Mouse (Mus musculus): Measurements from ENCODE around the gene Zfp444. TPM values are rescaled to one million over a fixed set of nuclear protein-coding genes. Genes with fewer than 3 reads are reported as not detected.

Gene Zfp444
- total and polyA plus RNA-seq, 3 experiments, result 16.2 to 24.2 TPM; not detected in 1

DNA sequence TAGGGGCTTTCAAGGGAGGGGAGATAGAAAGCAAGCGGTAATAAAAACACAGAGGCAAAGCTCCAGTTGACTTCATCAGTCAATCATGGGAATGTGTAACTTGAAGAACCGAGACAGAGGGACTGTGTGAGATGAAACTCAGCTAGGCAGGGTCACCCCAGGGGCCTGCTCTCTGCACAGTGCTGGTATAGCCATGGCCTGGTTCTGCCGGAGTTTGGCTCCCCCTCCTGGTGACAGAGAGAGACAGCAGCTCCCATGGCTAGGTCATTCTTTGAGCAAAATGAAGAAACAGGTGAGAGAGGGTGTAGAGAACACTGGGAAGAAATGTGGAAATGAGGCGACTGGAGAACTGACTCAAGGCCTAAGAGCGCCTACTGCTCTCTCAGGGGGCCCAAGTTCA lies 22.1 kb downstream of the Zfp444 start:
- DNase-seq (ENCODE audit: low read depth, low spot score), result peak; percentile 71
- H3K4me1 ChIP-seq (ENCODE audit: control insufficient read depth in 1 of 2, insufficient read depth in 2 of 2, low read length in 2 of 2), result no peaks in the 10 kb centered on the region
- TF ChIP-seq MYB (IDR thresholded peaks at IDR 0.05; ENCODE audit: low read depth, low read length) (no peak), USF2 (IDR thresholded peaks at IDR 0.05; ENCODE audit: borderline replicate concordance in 1 of 2, insufficient read depth in 1 of 2, low read depth in 1 of 2, low read length in 2 of 2) (no peak), RCOR1 (IDR thresholded peaks at IDR 0.05; ENCODE audit: low read depth, low read length) (no peak), POLR2AphosphoS2 (IDR thresholded peaks at IDR 0.05; ENCODE audit: low read length) (no peak), MYC (IDR thresholded peaks at IDR 0.05; ENCODE audit: low read depth, low read length) (no peak), RAD21 (IDR thresholded peaks at IDR 0.05; ENCODE audit: low read depth, low read length) (peak; percentile 93), MXI1 (IDR thresholded peaks at IDR 0.05; ENCODE audit: low read depth, low read length) (no peak), ZNF384 (IDR thresholded peaks at IDR 0.05; ENCODE audit: low read depth, low read length) (no peak), CHD2 (IDR thresholded peaks at IDR 0.05; ENCODE audit: low read length) (no peak), MAFK (IDR thresholded peaks at IDR 0.05; ENCODE audit: borderline replicate concordance, low read depth, low read length) (no peak), CTCF (IDR thresholded peaks at IDR 0.05 in 2 of 3, conservative IDR thresholded peaks at IDR 0.05 in 1 of 3; ENCODE audit: control insufficient read depth in 1 of 3, insufficient read depth in 1 of 3, low read depth in 2 of 3, low read length in 3 of 3, poor library complexity in 1 of 3, severe bottlenecking in 1 of 3) (peak; percentile 87 to 96 (median 93)), SMC3 (IDR thresholded peaks at IDR 0.05; ENCODE audit: low read depth, low read length) (peak; percentile 85), ZC3H11A (IDR thresholded peaks at IDR 0.05; ENCODE audit: low read depth, low read length) (peak; percentile 78), JUND (IDR thresholded peaks at IDR 0.05; ENCODE audit: low read depth, low read length) (no peak), BHLHE40 (IDR thresholded peaks at IDR 0.05; ENCODE audit: borderline replicate concordance, low read depth, low read length) (no peak), MAX (IDR thresholded peaks at IDR 0.05; ENCODE audit: low read length) (no peak), ZMIZ1 (IDR thresholded peaks at IDR 0.05; ENCODE audit: low read depth, low read length) (no peak), ZKSCAN1 (IDR thresholded peaks at IDR 0.05; ENCODE audit: low read depth, low read length) (no peak), CHD1 (IDR thresholded peaks at IDR 0.05; ENCODE audit: low read depth, low read length) (no peak)

DNA sequence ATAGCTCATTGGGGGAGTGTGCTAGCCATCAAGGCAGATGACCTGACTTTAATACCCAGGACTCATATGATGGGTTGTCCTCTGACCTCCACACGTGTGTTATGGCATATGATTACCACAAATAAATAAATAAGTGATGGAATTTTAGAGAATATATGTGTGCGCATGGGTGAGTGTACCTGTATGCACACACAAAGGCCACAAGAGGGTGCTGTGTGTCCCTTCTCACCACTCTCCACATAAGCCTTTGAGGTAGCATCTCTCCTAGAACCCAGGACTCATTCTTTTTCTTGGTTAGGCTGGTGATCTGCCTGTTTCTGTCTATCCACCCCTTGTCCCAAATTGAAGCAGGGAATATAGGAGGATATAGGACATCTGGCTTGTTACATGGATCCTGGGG lies 23.8 kb downstream of the Zfp444 start:
- no peaks in the 10 kb centered on the region for H3K9me3 ChIP-seq (replicated peaks; ENCODE audit: insufficient read depth, low read length)

More for the DNA sequence above, 22.1 kb downstream of the Zfp444 start:
- Histone ChIP-seq H3K27me3 (ENCODE audit: control insufficient read depth in 1 of 2, insufficient read depth in 2 of 2, low read length in 2 of 2) (no peaks in the 10 kb centered on the region), H3K9ac (ENCODE audit: control insufficient read depth, low read depth, low read length, poor library complexity, severe bottlenecking) (no peak overlapping the region), H3K27ac (ENCODE audit: control insufficient read depth, low read depth, low read length) (no peak overlapping the region), H3K9me3 (replicated peaks; ENCODE audit: insufficient read depth, low read length) (no peaks in the 10 kb centered on the region), H3K4me3 (ENCODE audit: control insufficient read depth in 1 of 2, insufficient read depth in 1 of 2, low read depth in 2 of 2, low read length in 2 of 2) (no peak overlapping the region), H3K36me3 (ENCODE audit: control insufficient read depth in 1 of 2, insufficient read depth in 2 of 2, low read length in 2 of 2) (no peaks in the 10 kb centered on the region), H3K79me2 (ENCODE audit: control insufficient read depth, insufficient read depth, low read length, poor library complexity) (no peaks in the 10 kb centered on the region)

More for the DNA sequence above, 23.8 kb downstream of the Zfp444 start:
- no peaks in the 10 kb centered on the region for H3K4me1 ChIP-seq (ENCODE audit: control insufficient read depth in 1 of 2, insufficient read depth in 2 of 2, low read length in 2 of 2)
- H3K79me2 ChIP-seq (ENCODE audit: control insufficient read depth, insufficient read depth, low read length, poor library complexity), result no peaks in the 10 kb centered on the region
- peak; percentile 43 for DNase-seq (ENCODE audit: low read depth, low spot score)
- H3K27me3 ChIP-seq (ENCODE audit: control insufficient read depth in 1 of 2, insufficient read depth in 2 of 2, low read length in 2 of 2), result no peaks in the 10 kb centered on the region
- no peaks in the 10 kb centered on the region for H3K36me3 ChIP-seq (ENCODE audit: control insufficient read depth in 1 of 2, insufficient read depth in 2 of 2, low read length in 2 of 2)
- TF ChIP-seq GATA1 (IDR thresholded peaks at IDR 0.05; ENCODE audit: low read depth, low read length), result no peak
- no peak for TF ChIP-seq MEF2A (IDR thresholded peaks at IDR 0.05; ENCODE audit: extremely low read depth, insufficient replicate concordance, low read depth, low read length, poor library complexity, severe bottlenecking)
- TF ChIP-seq MAX (IDR thresholded peaks at IDR 0.05; ENCODE audit: low read length), result no peak
- no peak for TF ChIP-seq MXI1 (IDR thresholded peaks at IDR 0.05; ENCODE audit: low read depth, low read length)
- peak; percentile 59 to 63 (median 59) for TF ChIP-seq CTCF (IDR thresholded peaks at IDR 0.05 in 2 of 3, conservative IDR thresholded peaks at IDR 0.05 in 1 of 3; ENCODE audit: control insufficient read depth in 1 of 3, insufficient read depth in 1 of 3, low read depth in 2 of 3, low read length in 3 of 3, poor library complexity in 1 of 3, severe bottlenecking in 1 of 3)
- TF ChIP-seq SMC3 (IDR thresholded peaks at IDR 0.05; ENCODE audit: low read depth, low read length), result peak; percentile 44
- TF ChIP-seq EP300 (IDR thresholded peaks at IDR 0.05; ENCODE audit: low read depth in 1 of 2, low read length in 2 of 2), result no peak
- TF ChIP-seq MAZ (IDR thresholded peaks at IDR 0.05; ENCODE audit: low read depth, low read length), result no peak
- no peak for TF ChIP-seq UBTF (IDR thresholded peaks at IDR 0.05; ENCODE audit: borderline replicate concordance, insufficient read depth, low read depth, low read length)
- TF ChIP-seq BHLHE40 (IDR thresholded peaks at IDR 0.05; ENCODE audit: borderline replicate concordance, low read depth, low read length), result no peak
- peak; percentile 9 for TF ChIP-seq RAD21 (IDR thresholded peaks at IDR 0.05; ENCODE audit: low read depth, low read length)
- no peak for TF ChIP-seq NELFE (IDR thresholded peaks at IDR 0.05; ENCODE audit: low read depth, low read length)
- no peak overlapping the region for H3K9ac ChIP-seq (ENCODE audit: control insufficient read depth, low read depth, low read length, poor library complexity, severe bottlenecking)
- no peak overlapping the region for H3K4me3 ChIP-seq (ENCODE audit: control insufficient read depth in 1 of 2, insufficient read depth in 1 of 2, low read depth in 2 of 2, low read length in 2 of 2)
- H3K27ac ChIP-seq (ENCODE audit: control insufficient read depth, low read depth, low read length), result no peak overlapping the region
